12 mouse cellular contexts compared by ENCODE assay signal in the genomic region with DNA sequence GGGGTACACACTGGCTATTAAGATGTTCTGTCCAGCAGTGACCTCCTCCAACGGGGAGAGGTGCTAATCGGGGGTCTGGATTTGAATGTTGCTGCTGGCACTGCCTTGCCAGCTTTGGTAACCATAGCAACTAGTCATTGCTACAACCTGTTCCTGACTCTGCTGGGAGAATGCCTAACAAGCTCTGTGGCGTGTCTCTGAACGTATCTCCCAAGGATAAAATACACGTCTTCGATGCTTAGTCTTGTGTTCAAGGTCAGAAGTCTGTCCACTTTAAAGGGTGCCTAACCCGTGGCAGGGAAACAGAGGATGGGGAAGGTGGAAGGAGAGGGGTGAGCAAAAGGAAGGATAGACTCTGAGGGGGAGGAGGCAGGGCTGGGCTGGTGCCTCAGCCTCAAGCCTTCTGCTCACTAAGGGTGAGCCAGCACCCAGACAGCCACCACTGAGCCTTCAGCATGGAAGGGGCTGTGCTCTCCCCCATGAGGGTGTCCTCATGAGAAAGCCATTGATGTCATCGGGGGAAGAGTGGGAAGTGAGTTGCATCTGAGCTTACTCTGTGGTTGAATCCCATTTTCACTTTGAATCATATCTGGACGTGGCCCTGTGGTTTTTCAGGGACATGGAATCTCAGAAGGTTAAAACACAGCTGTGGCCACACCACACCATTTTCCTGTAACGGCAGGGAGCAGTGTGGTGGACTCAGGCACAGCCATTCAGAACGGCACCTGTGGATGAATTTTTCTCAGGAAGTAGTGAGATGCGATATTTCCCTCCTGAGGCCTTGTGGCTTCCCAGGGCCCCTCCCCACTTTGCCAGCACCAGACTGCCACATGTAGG.
DNase-seq lines count a peak whose midpoint lies in the region; ATAC-seq lines count a peak whose summit lies in the region.
"Had no signal": no experiment of that assay in that cellular context is flagged by ENCODE, and none has a peak within 500 bp of the region (broad histone marks: within the 10 kb centered on the region; RNA-seq: fewer than 3 reads in every experiment).

No protein-coding gene starts in this region.

- peak; percentile 49 for ATAC-seq in forebrain, embryonic 14.5 days
- peak; percentile 40 for ATAC-seq in midbrain, embryonic 13.5 days
- peak; percentile 58 for ATAC-seq in hindbrain, embryonic 16.5 days
- ATAC-seq in neural tube, embryonic 14.5 days (ENCODE audit: low read depth): peak; percentile 38; the same call in 1 of the 2 replicates
- ATAC-seq: inflammation-experienced regulatory T-cells, adult 6 months had no signal

- H3K9me3 ChIP-seq in forebrain, embryonic 14.5 days (replicated peaks; ENCODE audit: control insufficient read depth, low read length): no peaks in the 10 kb centered on the region
- H3K9me3 ChIP-seq in forebrain, embryonic 10.5 days: no peaks in the 10 kb centered on the region
- no peaks in the 10 kb centered on the region for H3K9me3 ChIP-seq in midbrain, embryonic 13.5 days
- no peaks in the 10 kb centered on the region for H3K9me3 ChIP-seq in midbrain, embryonic 10.5 days (replicated peaks)
- H3K9me3 ChIP-seq in hindbrain, embryonic 16.5 days (ENCODE audit: control insufficient read depth, low read length): no peaks in the 10 kb centered on the region
- H3K9me3 ChIP-seq in neural tube, embryonic 14.5 days (ENCODE audit: control insufficient read depth, low read length): no peaks in the 10 kb centered on the region
- H3K9me3 ChIP-seq: heart, embryonic 10.5 days; neural tube, embryonic 12.5 days had no signal

- no peak overlapping the region for H3K4me3 ChIP-seq in forebrain, embryonic 14.5 days (ENCODE audit: low read depth, low read length)
- H3K4me3 ChIP-seq in forebrain, embryonic 10.5 days: no peak overlapping the region
- no peak overlapping the region for H3K4me3 ChIP-seq in midbrain, embryonic 13.5 days (replicated peaks)
- H3K4me3 ChIP-seq in midbrain, embryonic 10.5 days: no peak overlapping the region
- H3K4me3 ChIP-seq in hindbrain, embryonic 16.5 days (ENCODE audit: low read length): no peak overlapping the region
- H3K4me3 ChIP-seq in neural tube, embryonic 14.5 days (ENCODE audit: low read depth, low read length): no peak overlapping the region
- H3K4me3 ChIP-seq: heart, embryonic 10.5 days; neural tube, embryonic 12.5 days had no signal

- no peak overlapping the region for H3K9ac ChIP-seq in forebrain, embryonic 14.5 days (ENCODE audit: low read length)
- no peak overlapping the region for H3K9ac ChIP-seq in midbrain, embryonic 13.5 days (replicated peaks)
- no peak overlapping the region for H3K9ac ChIP-seq in hindbrain, embryonic 16.5 days (ENCODE audit: low read depth, low read length)
- H3K9ac ChIP-seq in neural tube, embryonic 14.5 days (replicated peaks; ENCODE audit: low read depth, low read length): no peak overlapping the region
- H3K9ac ChIP-seq: neural tube, embryonic 12.5 days had no signal

- no peak overlapping the region; the same call in 1 of the 2 replicates for H3K27ac ChIP-seq in forebrain, embryonic 14.5 days (ENCODE audit: low read depth, low read length)
- H3K27ac ChIP-seq in forebrain, embryonic 10.5 days: no peak overlapping the region
- H3K27ac ChIP-seq in midbrain, embryonic 13.5 days: no peak overlapping the region
- H3K27ac ChIP-seq in midbrain, embryonic 10.5 days (replicated peaks): no peak overlapping the region
- no peak overlapping the region for H3K27ac ChIP-seq in hindbrain, embryonic 16.5 days (ENCODE audit: low read depth, low read length)
- no peak overlapping the region for H3K27ac ChIP-seq in neural tube, embryonic 14.5 days (ENCODE audit: low read depth, low read length)
- H3K27ac ChIP-seq: heart, embryonic 10.5 days; neural tube, embryonic 12.5 days had no signal

- H3K27me3 ChIP-seq in forebrain, embryonic 14.5 days (replicated peaks; ENCODE audit: control insufficient read depth, insufficient read depth, low read length): no peaks in the 10 kb centered on the region
- H3K27me3 ChIP-seq in forebrain, embryonic 10.5 days (ENCODE audit: poor library complexity, severe bottlenecking): no peaks in the 10 kb centered on the region
- no peaks in the 10 kb centered on the region for H3K27me3 ChIP-seq in midbrain, embryonic 13.5 days
- no peaks in the 10 kb centered on the region for H3K27me3 ChIP-seq in midbrain, embryonic 10.5 days (ENCODE audit: low read depth, poor library complexity, severe bottlenecking)
- H3K27me3 ChIP-seq in hindbrain, embryonic 16.5 days (replicated peaks; ENCODE audit: control insufficient read depth, insufficient read depth, low read length): no peaks in the 10 kb centered on the region
- H3K27me3 ChIP-seq in neural tube, embryonic 14.5 days (ENCODE audit: control insufficient read depth, insufficient read depth, low read length): no peaks in the 10 kb centered on the region

- H3K4me2 ChIP-seq in forebrain, embryonic 14.5 days (ENCODE audit: low read length): no peak overlapping the region
- H3K4me2 ChIP-seq in midbrain, embryonic 13.5 days (replicated peaks): no peak overlapping the region
- no peak overlapping the region for H3K4me2 ChIP-seq in hindbrain, embryonic 16.5 days (ENCODE audit: low read length)
- H3K4me2 ChIP-seq in neural tube, embryonic 14.5 days (ENCODE audit: low read depth, low read length): no peak overlapping the region
- H3K4me2 ChIP-seq: neural tube, embryonic 12.5 days had no signal

- H3K36me3 ChIP-seq in forebrain, embryonic 14.5 days (ENCODE audit: control insufficient read depth, insufficient read depth, low read length): no peaks in the 10 kb centered on the region
- no peaks in the 10 kb centered on the region for H3K36me3 ChIP-seq in forebrain, embryonic 10.5 days (replicated peaks)
- H3K36me3 ChIP-seq in midbrain, embryonic 13.5 days: no peaks in the 10 kb centered on the region
- no peaks in the 10 kb centered on the region for H3K36me3 ChIP-seq in midbrain, embryonic 10.5 days
- H3K36me3 ChIP-seq in hindbrain, embryonic 16.5 days (ENCODE audit: control insufficient read depth, insufficient read depth, low read length): no peaks in the 10 kb centered on the region
- H3K36me3 ChIP-seq in neural tube, embryonic 14.5 days (ENCODE audit: control insufficient read depth, insufficient read depth, low read length): no peaks in the 10 kb centered on the region
- H3K36me3 ChIP-seq: heart, embryonic 10.5 days; neural tube, embryonic 12.5 days had no signal

- peaks cover 12% of the 10 kb centered on the region for H3K4me1 ChIP-seq in forebrain, embryonic 14.5 days (ENCODE audit: control insufficient read depth, insufficient read depth, low read length)
- H3K4me1 ChIP-seq in forebrain, embryonic 10.5 days: peaks cover 29% of the 10 kb centered on the region
- peaks cover 21% of the 10 kb centered on the region for H3K4me1 ChIP-seq in midbrain, embryonic 13.5 days (replicated peaks)
- H3K4me1 ChIP-seq in midbrain, embryonic 10.5 days: peaks cover 24% of the 10 kb centered on the region
- peaks cover 17% of the 10 kb centered on the region for H3K4me1 ChIP-seq in hindbrain, embryonic 16.5 days (ENCODE audit: control insufficient read depth, insufficient read depth, low read depth, low read length)
- H3K4me1 ChIP-seq in neural tube, embryonic 14.5 days (ENCODE audit: control insufficient read depth, insufficient read depth, low read length): peaks cover 12% of the 10 kb centered on the region

- DNase-seq in forebrain, embryonic 14.5 days (ENCODE audit: low spot score): peak; percentile 72
- DNase-seq in forebrain, embryonic 10.5 days (ENCODE audit: extremely low spot score, low spot score): no peak
- no peak for DNase-seq in midbrain, embryonic 10.5 days (ENCODE audit: low spot score)
- DNase-seq in cerebellum, adult 11-12 months: no peak
- DNase-seq in spleen, postnatal 36 days (ENCODE audit: low spot score in 2 of 2): no peak
- DNase-seq: kidney, postnatal 36 days had no signal

- WGBS in forebrain, embryonic 14.5 days: 58% methylated on average over 12 of the region's 12 CpGs
- WGBS in forebrain, embryonic 10.5 days: 84% methylated on average over 12 of the region's 12 CpGs
- 60% methylated on average over 12 of the region's 12 CpGs for WGBS in midbrain, embryonic 13.5 days
- 85% methylated on average over 12 of the region's 12 CpGs for WGBS in midbrain, embryonic 10.5 days
- WGBS in hindbrain, embryonic 16.5 days: 53% methylated on average over 12 of the region's 12 CpGs
- WGBS in neural tube, embryonic 14.5 days: 50% methylated on average over 12 of the region's 12 CpGs
